Mouse (Mus musculus): ENCODE measurements around the gene Fignl1.
A peak's percentile ranks its signal among the peaks of the same experiment; 100 is the strongest.

The Fignl1 gene

DNA sequence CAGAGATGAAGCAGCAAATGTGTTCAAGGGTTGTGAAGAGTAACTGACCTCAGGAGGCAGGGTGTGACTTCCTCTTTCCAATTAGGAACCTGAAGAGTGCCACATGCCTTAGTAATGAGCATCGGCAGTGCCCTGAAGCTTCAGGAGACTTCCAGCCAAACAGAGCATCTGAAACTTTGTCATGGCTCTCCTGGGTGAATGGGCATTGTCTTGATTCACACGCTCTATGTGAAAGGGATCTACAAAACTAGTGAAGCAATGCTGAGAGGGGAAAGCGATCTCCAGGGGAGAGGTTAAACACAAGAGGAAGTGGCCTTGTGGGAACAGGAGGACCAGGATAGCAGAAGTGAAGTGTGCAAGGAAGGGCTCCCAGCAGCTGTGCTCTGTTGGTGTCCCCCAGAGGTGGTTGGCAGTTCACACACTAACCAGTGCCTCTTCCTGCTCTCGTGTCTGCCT is 45.5 kb downstream of the Fignl1 start:
- DNase-seq, result peak in 1 of 2 experiments; percentile 35

DNA sequence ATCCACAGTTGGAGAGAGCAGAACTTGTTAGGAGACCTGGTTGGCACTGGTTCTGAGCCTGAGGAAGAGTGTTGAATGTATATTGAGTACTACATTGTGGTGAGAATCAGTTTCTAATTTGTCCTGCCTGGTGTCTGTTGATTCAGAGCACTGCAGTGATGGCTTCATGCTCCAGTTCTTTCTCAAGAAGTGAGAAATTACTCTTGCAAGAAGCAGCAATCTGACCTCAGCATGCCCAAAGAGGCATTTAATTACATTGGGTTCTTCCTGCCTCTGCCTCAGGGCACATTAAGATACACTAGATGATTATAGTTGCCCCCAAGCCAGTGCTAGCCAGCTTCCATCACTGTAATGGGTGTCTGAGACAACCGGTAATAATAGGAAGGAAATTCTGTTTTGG is 49.9 kb downstream of the Fignl1 start:
- no peak for DNase-seq

DNA sequence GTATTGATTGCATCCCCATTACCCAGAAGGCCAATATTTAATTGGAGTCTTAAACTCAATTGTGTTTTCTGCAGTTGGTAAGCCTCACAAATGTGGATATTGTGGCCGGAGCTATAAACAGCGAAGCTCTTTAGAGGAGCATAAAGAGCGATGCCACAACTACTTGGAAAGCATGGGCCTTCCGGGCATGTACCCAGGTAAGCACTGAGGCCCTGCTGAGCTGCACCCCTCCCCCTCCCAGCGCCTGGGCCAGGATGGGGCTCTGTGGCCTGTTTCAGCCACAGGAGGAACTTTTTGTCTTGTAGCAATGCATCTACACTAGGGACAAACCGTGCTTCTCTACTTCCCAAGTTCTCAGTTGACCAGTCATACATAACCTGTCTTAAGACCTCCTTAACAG is 50.6 kb downstream of the Fignl1 start:
- DNase-seq, result peak in 1 of 2 experiments; percentile 38

DNA sequence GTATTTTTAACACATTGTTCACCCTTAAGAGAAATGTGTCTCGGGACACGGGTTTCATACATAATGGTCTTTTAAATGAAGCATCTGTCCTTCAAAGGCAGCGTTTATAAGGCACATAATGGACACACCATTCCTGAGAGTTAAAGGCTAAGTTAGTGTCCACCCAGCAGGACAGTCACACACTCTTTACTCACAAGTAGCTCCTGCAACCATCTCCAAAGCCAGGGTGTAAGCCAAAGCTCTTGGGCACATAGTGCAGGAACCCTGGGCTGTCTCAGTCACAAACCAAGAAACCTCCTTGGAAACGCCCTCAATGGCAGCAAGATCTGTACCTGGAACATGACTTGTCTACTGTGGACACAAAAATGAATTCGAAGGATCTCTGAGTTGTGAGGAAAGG is 55.9 kb downstream of the Fignl1 start:
- DNase-seq, result no peak

DNA sequence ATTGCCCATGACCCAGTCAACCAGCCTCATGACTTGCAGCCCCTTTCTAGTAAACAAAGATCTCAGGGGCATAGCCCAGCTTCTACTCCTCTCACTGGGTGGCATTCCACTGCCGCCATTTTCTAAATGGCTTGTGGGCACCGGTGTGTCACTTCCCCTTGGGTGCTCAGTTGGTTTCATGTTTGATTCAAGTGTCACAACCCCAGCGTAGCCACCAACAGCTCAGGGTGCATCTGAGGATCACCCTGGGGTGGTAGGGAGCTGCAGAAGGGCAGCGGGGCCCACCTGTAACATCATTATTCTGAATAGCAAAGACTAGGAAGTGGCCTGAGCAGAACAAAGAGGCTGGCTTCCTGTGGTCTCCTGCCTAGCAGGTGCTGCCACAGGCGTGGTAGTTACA is 57.7 kb downstream of the Fignl1 start:
- peak in 1 of 2 experiments; percentile 40 for DNase-seq

DNA sequence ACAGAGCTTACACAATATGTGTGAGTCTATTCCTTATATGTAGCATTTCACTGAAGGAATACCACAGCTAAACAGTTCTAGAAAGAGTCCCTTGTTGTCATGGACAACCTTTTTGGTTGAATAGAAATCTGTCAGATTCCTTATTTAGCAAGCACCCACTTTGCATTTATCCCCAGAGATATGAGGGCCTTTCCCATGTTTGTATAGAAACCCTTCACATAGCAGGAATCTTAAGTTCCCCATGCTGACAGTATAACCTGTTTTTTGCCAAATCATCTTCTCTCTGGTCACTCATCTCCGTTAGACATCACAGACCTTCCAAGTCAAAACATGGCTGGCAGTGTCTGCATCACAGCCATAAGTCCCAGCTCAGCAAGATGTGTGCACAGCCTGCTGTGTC is 64.5 kb downstream of the Fignl1 start:
- no peak for DNase-seq

DNA sequence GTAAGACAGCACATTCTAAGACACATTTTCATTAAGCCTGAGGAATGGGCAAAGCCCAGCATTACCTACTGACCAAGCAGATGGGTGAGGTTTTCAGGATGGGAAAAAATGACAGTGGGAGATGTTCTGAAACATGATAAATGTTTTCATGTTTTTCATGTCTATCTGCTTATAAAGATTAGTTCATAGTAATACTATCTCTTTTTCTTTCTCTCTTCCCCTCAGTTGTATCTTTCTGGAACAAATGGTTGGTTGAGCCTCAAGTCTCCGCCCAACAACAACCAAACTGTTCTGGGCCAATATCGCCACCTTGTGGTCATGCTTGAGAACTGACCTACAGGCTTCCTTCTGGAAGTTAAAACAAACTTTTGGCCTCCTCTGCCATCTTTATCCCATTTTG is 66.1 kb downstream of the Fignl1 start:
- peak; percentile 56 to 67 for DNase-seq

DNA sequence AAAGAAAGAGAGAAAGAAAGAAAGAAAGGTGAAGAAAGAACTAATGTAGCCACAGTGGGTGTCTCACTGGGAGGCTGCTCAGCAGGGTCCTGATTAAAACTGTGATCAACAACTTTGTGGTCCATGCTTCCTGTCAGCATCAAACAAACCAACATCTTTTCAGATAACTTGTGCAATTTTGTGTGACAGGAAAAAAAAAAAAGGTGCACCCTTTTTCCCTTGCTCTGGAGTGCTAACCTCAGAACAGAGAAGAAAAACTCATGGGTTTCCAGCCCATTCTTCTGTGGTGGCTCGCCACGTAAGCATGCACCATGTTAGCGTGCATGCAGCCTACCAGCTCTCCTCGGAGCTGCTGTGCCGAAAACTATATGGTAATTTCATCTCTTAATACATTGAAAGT is 67.2 kb downstream of the Fignl1 start:
- no peak for DNase-seq

DNA sequence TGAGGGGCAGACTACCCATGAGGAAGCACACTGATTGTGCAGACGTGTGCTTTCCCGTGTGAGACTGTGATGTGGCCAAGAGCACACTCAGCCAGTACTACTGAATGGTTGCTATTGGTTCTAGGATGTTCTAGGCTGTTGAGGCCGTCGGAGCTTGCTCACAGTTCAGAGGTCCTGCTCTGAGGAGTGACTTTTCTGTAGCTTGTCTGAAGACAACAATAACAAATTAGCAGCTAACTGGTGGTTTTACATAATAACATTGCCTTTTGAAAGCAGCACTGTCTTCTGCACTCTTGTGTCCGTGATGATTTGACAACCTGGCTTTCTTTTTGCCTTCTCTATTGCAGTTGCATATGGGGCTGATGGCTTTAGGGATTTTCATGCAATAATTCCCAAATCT is 68.2 kb downstream of the Fignl1 start:
- no peak for DNase-seq

DNA sequence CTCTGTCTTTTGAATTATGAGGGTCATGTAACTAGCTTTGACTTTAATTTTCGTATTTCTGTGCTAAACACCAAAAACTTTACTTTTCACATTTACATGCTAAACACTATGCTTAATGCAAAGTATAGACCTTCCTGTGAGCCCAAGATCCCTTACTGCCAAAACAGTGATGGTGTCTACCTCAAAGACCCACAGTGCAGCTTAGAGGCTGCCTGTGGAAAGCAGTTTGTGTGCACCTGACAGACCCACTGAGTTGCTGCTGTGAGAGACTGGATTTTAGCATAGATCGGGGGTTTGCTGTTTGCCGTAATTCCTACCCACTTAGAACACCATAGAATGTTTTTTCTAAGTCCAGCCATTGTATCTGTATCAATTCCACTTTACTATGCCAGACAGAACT is 69.7 kb downstream of the Fignl1 start:
- DNase-seq, result no peak

DNA sequence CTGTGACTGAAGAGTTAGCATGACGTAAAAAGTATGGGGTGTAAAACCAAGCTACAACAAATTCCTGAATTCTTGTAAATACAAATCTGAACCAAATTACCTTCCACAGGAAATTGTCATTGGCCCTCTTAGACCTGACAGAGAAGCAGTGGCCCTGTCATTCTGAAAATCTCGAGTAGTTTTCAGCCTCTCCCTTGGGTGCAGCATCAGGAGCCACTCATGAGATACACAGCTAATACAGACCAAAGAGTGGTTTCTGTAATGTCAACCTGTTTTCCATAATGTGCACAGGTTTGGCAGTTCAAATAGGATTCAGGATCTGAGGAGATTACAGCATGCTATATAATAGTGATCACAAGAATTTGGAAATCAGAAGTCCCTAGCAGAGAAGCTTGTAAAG is 71.2 kb downstream of the Fignl1 start:
- DNase-seq, result no peak

Measured in spleen, adult 18-20 months (tissue).